Mouse (Mus musculus) midbrain, embryonic 11.5 days (tissue): ENCODE measurements around the gene C1rb. TPM values are rescaled to one million over a fixed set of nuclear protein-coding genes. Genes with fewer than 3 reads are reported as not detected.
"Not testable (repeated sequence)": the region's sequence is repeated elsewhere in the genome, so short reads cannot be mapped to it uniquely, and the experiment has no call there.

Experiments used
- ATAC-seq: fragments of 200-750 bp; cut with Nextera tagmentation; 2 replicates; pipeline ENCODE4 v1.8.0; 2017; ENCODE audit warnings: moderate TSS enrichment, moderate library complexity; ENCODE audit not compliant: low FRiP score
- DNase-seq: peaks from one replicate; pipeline ENCODE4 v3.0.0; 2015; ENCODE audit warnings: low spot score; ENCODE audit errors: missing footprints
- H3K27ac ChIP-seq: fragments of 300-500 bp; sonication (generic); 2 replicates; pipeline ENCODE4 v1.5.1; 2014; ENCODE audit warnings: low read depth, low read length
- H3K27me3 ChIP-seq: fragments of 300-500 bp; sonication (generic); 2 replicates; pipeline ENCODE4 v1.6.1; 2014; ENCODE audit warnings: mild to moderate bottlenecking, low read length, moderate library complexity, mixed read lengths; ENCODE audit not compliant: control insufficient read depth, insufficient read depth
- H3K36me3 ChIP-seq: fragments of 300-500 bp; sonication (generic); 2 replicates; pipeline ENCODE4 v1.6.1; 2014; ENCODE audit warnings: mild to moderate bottlenecking, low read length, moderate library complexity, mixed read lengths; ENCODE audit not compliant: control insufficient read depth, insufficient read depth
- H3K4me1 ChIP-seq: fragments of 300-500 bp; sonication (generic); 2 replicates; pipeline ENCODE4 v1.6.1; 2014; ENCODE audit warnings: low read length; ENCODE audit not compliant: control insufficient read depth, insufficient read depth
- H3K4me2 ChIP-seq: fragments of 300-500 bp; sonication (generic); 2 replicates; pipeline ENCODE4 v1.6.1; 2014; ENCODE audit warnings: mild to moderate bottlenecking, moderate library complexity
- H3K4me3 ChIP-seq: fragments of 300-500 bp; sonication (generic); 2 replicates; pipeline ENCODE4 v1.5.1; 2014; ENCODE audit warnings: low read depth, low read length
- H3K9ac ChIP-seq: fragments of 300-500 bp; sonication (generic); 2 replicates; pipeline ENCODE4 v1.6.1; 2014; ENCODE audit warnings: low read length
- H3K9me3 ChIP-seq: fragments of 300-500 bp; sonication (generic); 2 replicates; pipeline ENCODE4 v1.6.1; 2016; ENCODE audit warnings: low read length; ENCODE audit not compliant: control insufficient read depth
- WGBS: fragments of 180-500 bp; shearing (Covaris S2); extraction: QIAGEN DNeasy Blood & Tissue Kit; methylation state at CpG from one replicate; pipeline ENCODE4 v1.1.7; 2014; 5-methylcytosine and 5-hydroxymethylcytosine counted together
- polyA plus RNA-seq: library from polyadenylated mRNA; unstranded; fragments of >200 nt; fragmentation: Nextera tagmentation; extraction: Ambion mirVana; gene quantifications from 2 replicates; pipeline ENCODE4 v1.2.1, GENCODE M21; 2014

The C1rb gene
- polyA plus RNA-seq, 1 experiment from 2014 or later: not detected

DNA sequence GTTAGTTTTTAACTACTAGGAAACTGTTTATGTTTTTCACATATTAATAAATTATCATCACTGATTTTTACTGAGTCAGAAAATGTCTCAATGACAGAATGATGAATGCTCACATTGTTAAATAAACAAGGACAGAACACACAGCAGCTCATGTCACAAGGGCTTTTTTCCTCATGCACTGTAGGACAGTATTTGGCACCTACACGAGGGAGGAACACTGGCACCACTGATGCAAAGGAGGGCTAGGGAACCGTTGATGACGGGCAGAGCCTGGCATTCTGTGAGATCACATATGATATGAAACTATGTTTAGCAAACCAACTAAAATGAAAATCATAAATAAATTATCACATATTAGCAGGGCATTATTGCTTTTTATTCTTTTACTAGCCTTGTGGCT is 14.8 kb downstream of the C1rb start:
- H3K36me3 ChIP-seq: no peaks in the 10 kb centered on the region
- WGBS: 89% methylated on average over 3 of the region's 3 CpGs
- DNase-seq (no peak), ATAC-seq (no peak)
- no peak overlapping the region for H3K4me2 ChIP-seq
- no peaks in the 10 kb centered on the region for H3K27me3 ChIP-seq
- H3K4me1 ChIP-seq: no peaks in the 10 kb centered on the region
- no peak overlapping the region for H3K9ac ChIP-seq
- H3K27ac ChIP-seq: no peak overlapping the region
- no peaks in the 10 kb centered on the region for H3K9me3 ChIP-seq
- H3K4me3 ChIP-seq: no peak overlapping the region

DNA sequence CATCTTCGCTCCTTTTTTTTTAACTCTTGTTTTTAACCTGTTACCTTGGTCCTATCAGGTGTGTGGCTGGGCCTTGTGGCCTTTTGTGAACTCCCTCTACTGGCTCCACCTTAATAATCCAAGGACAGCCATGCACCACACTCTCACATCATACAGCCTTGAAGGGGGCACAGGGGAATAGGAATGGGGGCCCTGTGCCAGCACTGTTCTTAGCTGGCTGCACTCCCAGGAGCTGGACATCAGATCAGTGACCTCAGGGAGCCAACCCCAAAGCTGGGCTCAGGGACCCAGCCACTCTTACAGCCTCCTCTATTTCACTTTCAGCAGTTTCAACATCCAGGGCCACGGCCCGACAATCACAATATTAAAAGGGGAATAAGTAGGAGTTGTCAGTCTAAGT is 15.7 kb downstream of the C1rb start:
- Histone ChIP-seq H3K9me3 (no peaks in the 10 kb centered on the region), H3K4me3 (no peak overlapping the region), H3K9ac (no peak overlapping the region), H3K27me3 (no peaks in the 10 kb centered on the region), H3K36me3 (no peaks in the 10 kb centered on the region), H3K4me2 (no peak overlapping the region), H3K27ac (no peak overlapping the region), H3K4me1 (no peaks in the 10 kb centered on the region)
- 91% methylated on average over 3 of the region's 3 CpGs for WGBS
- ATAC-seq: no peak
- no peak for DNase-seq

DNA sequence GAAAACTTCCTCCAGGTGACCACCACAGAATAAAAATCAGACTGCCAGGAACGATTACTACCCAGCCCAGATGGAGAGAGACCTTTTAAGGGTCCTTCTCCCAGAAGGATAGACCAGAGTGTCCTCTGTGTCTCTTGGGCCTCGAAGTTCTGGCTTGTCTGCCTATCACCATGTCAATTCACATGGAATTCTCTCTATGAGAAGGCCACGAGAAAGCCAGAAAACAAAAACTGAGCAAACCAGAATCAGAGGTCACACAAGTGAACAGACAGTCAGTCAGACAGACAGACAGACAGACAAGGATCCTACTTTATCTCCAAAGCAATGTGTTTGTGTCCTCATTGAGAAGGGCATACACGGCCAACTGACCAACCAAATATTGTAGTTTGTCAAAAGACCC is 16.2 kb downstream of the C1rb start:
- Histone ChIP-seq H3K4me3 (no peak overlapping the region), H3K4me1 (no peaks in the 10 kb centered on the region), H3K27ac (no peak overlapping the region), H3K36me3 (no peaks in the 10 kb centered on the region), H3K27me3 (no peaks in the 10 kb centered on the region), H3K9ac (no peak overlapping the region), H3K9me3 (no peaks in the 10 kb centered on the region), H3K4me2 (no peak overlapping the region)
- ATAC-seq (no peak), DNase-seq (no peak)
- 77% methylated on average over 4 of the region's 4 CpGs for WGBS

DNA sequence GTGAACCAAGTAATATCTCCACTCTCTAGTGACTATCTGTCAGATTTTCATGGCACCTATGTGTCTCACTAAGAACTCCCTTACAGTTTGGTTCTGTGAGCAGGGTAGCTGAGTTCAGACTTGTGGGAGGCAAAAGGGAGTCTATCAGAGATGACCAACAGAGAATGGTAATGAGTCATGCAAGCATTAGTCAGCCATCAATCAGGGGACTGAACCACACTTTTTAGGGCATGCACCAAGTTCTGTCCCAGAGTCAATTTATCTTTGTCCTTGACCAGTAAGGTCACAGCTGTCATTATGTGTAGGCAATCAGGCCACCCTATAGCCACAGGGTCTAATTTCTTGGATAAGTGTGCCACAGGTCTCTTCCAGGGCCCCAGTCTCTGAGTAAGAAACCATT is 18.7 kb downstream of the C1rb start:
- Histone ChIP-seq H3K27ac (no peak overlapping the region), H3K4me1 (no peaks in the 10 kb centered on the region), H3K9ac (no peak overlapping the region), H3K4me3 (no peak overlapping the region), H3K9me3 (no peaks in the 10 kb centered on the region), H3K27me3 (no peaks in the 10 kb centered on the region), H3K4me2 (no peak overlapping the region), H3K36me3 (no peaks in the 10 kb centered on the region)
- DNase-seq: no peak
- no peak for ATAC-seq

DNA sequence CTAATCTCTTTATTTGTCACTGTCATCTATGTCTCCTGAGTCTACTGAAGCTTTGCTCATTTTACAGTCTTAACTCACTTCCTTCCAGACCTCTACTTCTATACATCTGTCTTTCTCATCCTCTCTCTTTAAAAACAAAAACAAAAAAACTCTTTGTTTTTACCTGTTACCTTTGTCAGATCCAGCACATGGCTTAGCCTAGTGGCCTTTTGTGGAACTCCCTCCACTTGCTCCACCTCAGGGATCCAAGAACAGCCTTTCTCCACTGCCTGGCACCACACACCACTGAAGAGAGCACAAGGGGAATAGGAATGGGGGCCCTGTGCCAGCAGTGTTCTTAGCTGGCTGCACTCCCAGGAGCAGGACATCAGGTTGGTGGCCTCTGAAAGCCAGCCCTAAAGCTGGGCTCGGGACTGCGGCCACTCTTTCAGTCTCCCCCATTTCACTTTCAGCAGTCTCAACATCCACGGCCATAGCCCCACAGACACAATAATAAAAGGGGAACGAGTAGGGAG is 22.1 kb downstream of the C1rb start:
- Histone ChIP-seq H3K9ac (no peak overlapping the region), H3K4me3 (no peak overlapping the region)
- 80% methylated on average over 4 of the region's 4 CpGs for WGBS

DNA sequence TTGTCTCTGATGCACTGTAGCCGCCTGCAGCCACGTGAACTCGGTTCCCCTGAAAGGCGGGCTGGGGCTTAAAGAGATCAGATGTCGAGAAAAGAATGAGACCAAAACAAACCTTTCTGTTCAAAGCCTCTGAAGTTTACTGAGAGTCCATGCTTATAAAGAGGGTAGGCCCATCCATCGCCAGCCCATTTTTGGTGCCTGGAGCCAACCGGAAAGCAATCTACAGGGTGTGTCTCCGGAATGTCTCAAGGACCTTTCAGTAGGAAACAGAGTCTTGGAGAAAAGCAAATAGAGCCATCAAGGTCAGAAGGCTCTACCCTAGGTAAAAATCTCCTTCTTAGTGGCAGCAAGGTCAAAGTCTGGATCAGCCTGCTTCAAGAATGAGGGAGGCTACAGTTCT is 23.0 kb downstream of the C1rb start:
- no peak for ATAC-seq

More for the DNA sequence above, 22.1 kb downstream of the C1rb start:
- Histone ChIP-seq H3K4me2 (no peak overlapping the region), H3K36me3 (no peaks in the 10 kb centered on the region), H3K27ac (no peak overlapping the region), H3K4me1 (no peaks in the 10 kb centered on the region), H3K9me3 (no peaks in the 10 kb centered on the region), H3K27me3 (no peaks in the 10 kb centered on the region)
- no peak for ATAC-seq
- no peak for DNase-seq

DNA sequence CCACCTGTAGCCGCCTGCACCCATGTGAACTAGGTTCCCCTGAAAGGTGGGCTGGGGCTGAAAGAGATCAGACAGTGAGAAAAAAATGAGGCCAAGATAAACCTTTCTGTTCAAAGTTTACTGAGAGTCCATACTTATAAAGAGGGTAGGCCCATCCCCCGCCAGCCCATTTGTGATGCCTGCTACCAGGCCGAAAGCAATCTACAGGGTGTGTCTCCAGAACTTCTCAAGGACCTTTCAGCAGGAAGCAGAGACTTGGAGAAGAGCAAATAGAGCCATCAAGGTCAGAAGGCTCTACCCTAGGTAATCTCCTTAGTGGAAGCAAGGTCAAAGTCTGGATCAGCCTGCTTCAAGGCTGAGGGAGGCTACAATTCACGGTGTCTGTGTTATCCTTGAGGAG is 31.9 kb downstream of the C1rb start:
- no peak for ATAC-seq
- no peaks in the 10 kb centered on the region for H3K4me1 ChIP-seq
- H3K4me2 ChIP-seq: no peak overlapping the region
- no peak for DNase-seq
- no peak overlapping the region for H3K27ac ChIP-seq
- H3K4me3 ChIP-seq: no peak overlapping the region
- 91% methylated on average over 4 of the region's 4 CpGs for WGBS
- no peaks in the 10 kb centered on the region for H3K27me3 ChIP-seq
- H3K36me3 ChIP-seq: no peaks in the 10 kb centered on the region
- H3K9me3 ChIP-seq: 0 out of 2 replicates have a peak, but pooled peaks cover 2% of the 10 kb centered on the region
- no peak overlapping the region for H3K9ac ChIP-seq

More for the DNA sequence above, 23.0 kb downstream of the C1rb start:
- no peak overlapping the region for H3K4me3 ChIP-seq
- no peak for DNase-seq
- H3K4me1 ChIP-seq: no peaks in the 10 kb centered on the region
- H3K9me3 ChIP-seq: no peaks in the 10 kb centered on the region
- 78% methylated on average over 8 of the region's 8 CpGs for WGBS
- no peaks in the 10 kb centered on the region for H3K36me3 ChIP-seq
- no peaks in the 10 kb centered on the region for H3K27me3 ChIP-seq
- no peak overlapping the region for H3K27ac ChIP-seq
- H3K4me2 ChIP-seq: no peak overlapping the region
- H3K9ac ChIP-seq: no peak overlapping the region

DNA sequence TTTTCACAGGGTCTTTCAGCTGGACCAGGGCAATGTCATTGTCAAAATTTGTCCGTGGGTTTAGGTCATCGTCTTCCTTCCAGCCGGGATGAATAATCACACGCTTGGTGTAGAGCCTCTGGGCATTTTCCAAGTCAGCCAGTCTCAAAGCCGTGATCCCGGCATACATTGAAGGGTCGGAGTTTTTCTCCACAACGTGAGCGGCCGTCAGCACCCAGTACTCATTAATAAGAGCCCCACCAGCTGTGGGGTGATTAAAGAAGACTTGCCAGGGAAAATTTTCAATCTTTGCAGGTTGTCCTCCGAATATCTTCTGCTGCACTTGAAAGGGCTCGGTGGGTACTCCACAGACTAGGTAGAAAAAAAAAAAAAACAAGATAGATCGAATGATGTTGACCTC is 55.5 kb downstream of the C1rb start:
- no peak for DNase-seq
- H3K9ac ChIP-seq: no peak overlapping the region
- H3K4me2 ChIP-seq: no peak overlapping the region
- H3K36me3 ChIP-seq: no peaks in the 10 kb centered on the region
- no peaks in the 10 kb centered on the region for H3K4me1 ChIP-seq
- H3K9me3 ChIP-seq: no peaks in the 10 kb centered on the region
- ATAC-seq: no peak
- no peak overlapping the region for H3K4me3 ChIP-seq
- 90% methylated on average over 13 of the region's 13 CpGs for whole genome bisulfite sequencing
- H3K27me3 ChIP-seq: no peaks in the 10 kb centered on the region
- no peak overlapping the region for H3K27ac ChIP-seq

DNA sequence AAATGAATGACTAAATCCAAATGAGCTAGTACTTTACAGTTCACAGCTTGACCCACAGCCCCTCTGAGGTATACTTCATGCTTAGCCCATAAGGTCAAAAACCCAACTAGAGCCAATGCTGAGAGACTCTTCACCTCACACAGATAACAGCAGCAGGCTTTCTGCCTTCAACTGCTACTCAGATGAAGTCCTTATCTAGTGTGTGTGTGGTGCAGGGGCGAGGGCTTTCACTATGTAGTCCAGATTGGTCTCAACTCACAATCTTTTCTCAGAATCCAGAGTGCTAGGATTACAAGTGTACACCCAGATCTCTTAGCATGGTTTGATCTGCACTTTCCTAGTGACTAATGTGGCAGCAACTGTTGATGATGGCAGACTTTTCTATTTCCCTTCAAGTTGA is 56.1 kb downstream of the C1rb start:
- H3K4me2 ChIP-seq, ATAC-seq, H3K27me3 ChIP-seq, H3K36me3 ChIP-seq, H3K27ac ChIP-seq, H3K4me1 ChIP-seq, H3K9me3 ChIP-seq, DNase-seq, H3K4me3 ChIP-seq, H3K9ac ChIP-seq: not testable (repeated sequence)
- WGBS: 19% methylated on average over 1 of the region's 1 CpGs

DNA sequence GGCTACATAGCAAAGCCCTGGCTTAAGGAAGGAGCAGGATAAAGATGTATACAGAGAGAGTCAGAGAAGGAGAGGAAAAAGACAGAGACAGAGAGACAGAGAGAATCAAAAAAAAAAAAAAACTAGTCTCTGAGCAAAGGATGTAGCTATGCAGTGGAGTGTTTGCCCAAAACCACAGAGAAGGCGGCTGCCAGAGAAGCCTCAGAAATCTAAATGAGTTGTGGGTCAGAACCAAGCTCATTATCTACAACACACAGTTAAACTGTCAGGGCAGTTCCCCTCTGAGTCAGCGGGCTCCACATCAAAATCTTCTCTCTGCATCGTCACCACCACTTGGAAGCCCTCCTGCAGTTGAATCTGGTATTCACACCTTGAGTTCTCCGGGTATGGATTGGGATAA is 60.7 kb downstream of the C1rb start:
- H3K4me1 ChIP-seq: no peaks in the 10 kb centered on the region

More for the DNA sequence above, 60.7 kb downstream of the C1rb start:
- no peak for DNase-seq
- no peak for ATAC-seq
- no peaks in the 10 kb centered on the region for H3K36me3 ChIP-seq
- WGBS: 96% methylated on average over 4 of the region's 4 CpGs
- no peaks in the 10 kb centered on the region for H3K9me3 ChIP-seq
- H3K4me2 ChIP-seq: no peak overlapping the region
- H3K4me3 ChIP-seq: no peak overlapping the region
- H3K27me3 ChIP-seq: no peaks in the 10 kb centered on the region
- H3K9ac ChIP-seq: no peak overlapping the region
- no peak overlapping the region for H3K27ac ChIP-seq
